Mouse (Mus musculus) stomach, embryonic 14.5 days (tissue): Measurements from ENCODE around the gene Ip6k2. TPM values are rescaled to one million over a fixed set of nuclear protein-coding genes. Genes with fewer than 3 reads are reported as not detected.

ENCODE experiments used
- ATAC-seq: fragments of 200-750 bp; cut with Nextera tagmentation; 2 replicates; pipeline ENCODE4 v1.8.0; 2017; ENCODE audit warnings: low read depth, moderate TSS enrichment; ENCODE audit not compliant: insufficient number of reproducible peaks, insufficient read depth, low FRiP score
- H3K27ac ChIP-seq: fragments of 300-500 bp; sonication (generic); 2 replicates; pipeline ENCODE4 v1.5.1; 2014; ENCODE audit warnings: mild to moderate bottlenecking, low read length, moderate library complexity, mixed read lengths
- H3K27me3 ChIP-seq: fragments of 300-500 bp; sonication (generic); 2 replicates; pipeline ENCODE4 v1.6.1; 2014; ENCODE audit warnings: low read length, control low read depth, mixed read lengths; ENCODE audit not compliant: control insufficient read depth, insufficient read depth
- H3K36me3 ChIP-seq: fragments of 300-500 bp; sonication (generic); 2 replicates; pipeline ENCODE4 v1.6.1; 2014; ENCODE audit warnings: mild to moderate bottlenecking, control low read depth, low read length, moderate library complexity, mixed read lengths; ENCODE audit not compliant: control insufficient read depth, insufficient read depth
- H3K4me1 ChIP-seq: fragments of 300-500 bp; sonication (generic); 2 replicates; pipeline ENCODE4 v1.6.1; 2014; ENCODE audit warnings: low read length, control low read depth, mixed read lengths; ENCODE audit not compliant: control insufficient read depth, insufficient read depth
- H3K4me2 ChIP-seq: fragments of 300-500 bp; sonication (generic); replicated peaks from 2 replicates; pipeline ENCODE4 v1.6.1; 2014; ENCODE audit warnings: low read depth, low read length, control low read depth
- H3K4me3 ChIP-seq: fragments of 300-500 bp; sonication (generic); 2 replicates; pipeline ENCODE4 v1.5.1; 2014; ENCODE audit warnings: low read depth, low read length, control low read depth
- H3K9ac ChIP-seq: fragments of 300-500 bp; sonication (generic); replicated peaks from 2 replicates; pipeline ENCODE4 v1.6.1; 2014; ENCODE audit warnings: low read depth, mild to moderate bottlenecking, control low read depth, low read length, moderate library complexity, mixed read lengths
- H3K9me3 ChIP-seq: fragments of 300-500 bp; sonication (generic); 2 replicates; pipeline ENCODE4 v1.6.1; 2016; ENCODE audit warnings: low read depth, low read length, control low read depth; ENCODE audit not compliant: control insufficient read depth
- WGBS: fragments of 180-500 bp; shearing (Covaris S2); extraction: QIAGEN DNeasy Blood & Tissue Kit; methylation state at CpG from one replicate; pipeline ENCODE4 v1.1.7; 2014; 5-methylcytosine and 5-hydroxymethylcytosine counted together
- polyA plus RNA-seq: library from polyadenylated mRNA; unstranded; fragments of >200 nt; fragmentation: Nextera tagmentation; extraction: Ambion mirVana; gene quantifications from 2 replicates; pipeline ENCODE4 v1.2.1, GENCODE M21; 2014

Ip6k2 gene
- polyA plus RNA-seq, 1 experiment from 2014 or later = 123 TPM

DNA sequence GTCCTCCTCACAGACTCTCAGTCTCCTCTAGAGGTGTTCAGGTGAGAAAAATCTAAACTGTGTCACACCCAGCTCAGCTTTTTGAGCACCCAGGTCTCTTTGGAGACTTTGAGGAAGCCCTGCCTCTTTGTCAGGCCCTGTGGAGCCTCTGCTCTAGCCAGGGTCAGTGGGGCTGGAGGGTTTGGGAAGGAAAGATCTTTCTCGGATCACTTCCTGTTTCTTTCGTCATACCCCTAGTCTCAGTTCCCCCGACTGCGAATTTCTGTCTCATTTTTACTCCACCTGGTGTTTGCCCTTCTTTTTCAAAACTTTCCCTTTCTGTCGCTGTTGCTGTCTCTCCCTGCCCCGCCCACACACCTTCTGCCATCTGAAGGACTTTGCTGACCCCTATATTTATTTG is 26.1 kb downstream of the Ip6k2 start:
- H3K4me3 ChIP-seq = no peak overlapping the region
- 68% methylated on average over 6 of the region's 6 CpGs for WGBS
- peaks cover 22% of the 10 kb centered on the region for H3K36me3 ChIP-seq
- H3K9ac ChIP-seq = no peak overlapping the region
- H3K27ac ChIP-seq = 0 out of 2 replicates have a peak overlapping the region, but pooled peaks have one; percentile 15
- H3K4me2 ChIP-seq = peak overlapping the region; percentile 84; the same call in 1 of the 2 replicates
- H3K27me3 ChIP-seq = no peaks in the 10 kb centered on the region
- no peak for ATAC-seq
- no peaks in the 10 kb centered on the region for H3K9me3 ChIP-seq
- H3K4me1 ChIP-seq = peaks cover 16% of the 10 kb centered on the region; the same call in 1 of the 2 replicates

DNA sequence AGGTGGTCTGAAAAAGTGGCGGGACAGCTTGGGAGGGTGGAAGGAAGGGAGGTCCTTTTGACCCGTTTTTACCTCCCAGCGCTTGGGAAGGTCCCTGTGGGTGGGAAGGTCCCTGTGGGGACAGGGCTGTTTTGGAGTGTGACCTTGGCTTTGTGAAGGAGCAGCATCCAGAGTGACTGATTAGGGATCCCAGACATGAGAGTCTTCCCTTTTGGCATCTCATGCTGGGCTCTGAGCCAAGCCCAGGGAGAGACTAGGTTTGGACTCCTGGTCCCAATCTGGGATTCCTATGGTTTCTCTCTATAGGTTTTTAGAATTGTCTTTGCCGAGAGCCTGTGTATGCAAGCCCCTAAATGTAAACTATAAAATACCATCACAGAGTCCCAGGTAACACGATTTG is 26.9 kb downstream of the Ip6k2 start:
- no peak for ATAC-seq
- no peaks in the 10 kb centered on the region for H3K27me3 ChIP-seq
- no peak overlapping the region for H3K4me2 ChIP-seq
- H3K9me3 ChIP-seq = no peaks in the 10 kb centered on the region
- 83% methylated on average over 5 of the region's 5 CpGs for WGBS
- no peak overlapping the region for H3K27ac ChIP-seq
- H3K4me1 ChIP-seq = peaks cover 16% of the 10 kb centered on the region; the same call in 1 of the 2 replicates
- H3K4me3 ChIP-seq = no peak overlapping the region
- peaks cover 22% of the 10 kb centered on the region for H3K36me3 ChIP-seq
- no peak overlapping the region for H3K9ac ChIP-seq

DNA sequence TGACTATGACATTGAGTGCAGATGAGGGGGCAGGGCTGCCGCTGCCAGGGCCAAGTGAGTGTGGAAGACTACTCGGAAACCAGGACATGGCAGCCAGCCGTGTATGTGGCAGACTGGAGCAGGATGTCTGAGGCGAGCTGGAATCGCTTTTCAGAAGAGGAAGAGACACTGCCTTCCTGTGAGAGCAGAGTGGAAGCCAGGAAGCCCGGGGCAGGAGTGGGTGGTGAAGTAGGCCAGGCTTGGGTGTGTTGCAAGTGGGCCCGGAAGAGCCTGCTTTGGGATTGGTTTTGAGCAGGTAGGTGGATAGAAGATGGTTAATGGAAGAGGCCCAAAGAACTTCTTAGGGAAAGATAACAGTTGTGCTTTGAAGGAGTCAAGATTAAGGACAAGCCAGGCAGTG is 32.0 kb downstream of the Ip6k2 start:
- H3K36me3 ChIP-seq = peaks cover 27% of the 10 kb centered on the region
- no peak overlapping the region for H3K9ac ChIP-seq
- no peaks in the 10 kb centered on the region for H3K27me3 ChIP-seq
- ATAC-seq = no peak
- no peaks in the 10 kb centered on the region for H3K4me1 ChIP-seq
- H3K27ac ChIP-seq = no peak overlapping the region
- no peak overlapping the region for H3K4me3 ChIP-seq
- H3K4me2 ChIP-seq = no peak overlapping the region
- 83% methylated on average over 7 of the region's 7 CpGs for WGBS
- H3K9me3 ChIP-seq = no peaks in the 10 kb centered on the region

DNA sequence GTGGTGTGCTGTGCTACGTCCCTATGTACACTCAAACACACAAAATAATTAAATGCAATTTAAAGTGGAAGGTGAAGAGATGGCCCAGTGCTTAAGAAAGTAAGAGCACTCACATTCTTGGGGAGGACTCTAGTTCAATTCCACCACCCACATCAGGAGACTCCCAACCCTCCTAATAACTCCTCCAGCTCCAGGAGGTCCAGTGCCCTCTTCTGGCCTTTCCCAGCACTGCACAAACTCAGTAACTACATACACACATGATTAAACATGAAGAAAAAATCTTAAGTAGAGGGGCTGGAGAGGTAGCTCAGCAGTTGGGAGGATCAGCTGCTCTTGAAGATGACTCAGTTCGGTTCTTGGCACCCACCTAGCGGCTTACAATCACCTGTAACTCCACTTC is 35.9 kb downstream of the Ip6k2 start:
- Histone ChIP-seq H3K9me3 (no peaks in the 10 kb centered on the region), H3K9ac (no peak overlapping the region), H3K36me3 (peaks cover 18% of the 10 kb centered on the region), H3K4me3 (no peak overlapping the region), H3K4me1 (no peaks in the 10 kb centered on the region), H3K27me3 (peaks cover 12% of the 10 kb centered on the region; the same call in 1 of the 2 replicates), H3K27ac (no peak overlapping the region), H3K4me2 (no peak overlapping the region)
- 68% methylated on average over 3 of the region's 3 CpGs for WGBS
- ATAC-seq = no peak

DNA sequence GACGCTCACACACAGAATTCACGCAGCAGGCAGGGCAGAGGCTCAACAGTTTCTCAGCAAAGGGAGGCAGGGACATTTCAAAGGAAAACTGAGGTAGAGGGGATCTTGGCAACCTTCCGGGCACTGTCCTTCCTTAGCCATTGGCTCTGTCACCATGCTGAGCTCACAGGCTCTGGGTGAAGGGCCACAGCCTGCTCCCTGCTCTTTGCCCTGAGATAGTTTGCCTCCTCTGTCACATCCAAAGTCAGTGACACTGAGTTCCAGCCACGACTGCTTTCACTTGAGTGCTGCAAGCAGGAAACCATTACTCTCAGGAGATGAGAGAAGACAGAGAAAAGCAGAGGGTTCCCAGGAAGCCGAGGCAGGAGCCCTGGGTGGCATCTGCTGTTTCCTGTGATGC is 36.5 kb downstream of the Ip6k2 start:
- Histone ChIP-seq H3K27ac (no peak overlapping the region), H3K27me3 (peaks cover 18% of the 10 kb centered on the region), H3K9ac (no peak overlapping the region), H3K4me3 (no peak overlapping the region), H3K4me2 (no peak overlapping the region), H3K36me3 (peaks cover 17% of the 10 kb centered on the region), H3K4me1 (no peaks in the 10 kb centered on the region), H3K9me3 (no peaks in the 10 kb centered on the region)
- no peak for ATAC-seq
- WGBS = 65% methylated on average over 5 of the region's 5 CpGs

DNA sequence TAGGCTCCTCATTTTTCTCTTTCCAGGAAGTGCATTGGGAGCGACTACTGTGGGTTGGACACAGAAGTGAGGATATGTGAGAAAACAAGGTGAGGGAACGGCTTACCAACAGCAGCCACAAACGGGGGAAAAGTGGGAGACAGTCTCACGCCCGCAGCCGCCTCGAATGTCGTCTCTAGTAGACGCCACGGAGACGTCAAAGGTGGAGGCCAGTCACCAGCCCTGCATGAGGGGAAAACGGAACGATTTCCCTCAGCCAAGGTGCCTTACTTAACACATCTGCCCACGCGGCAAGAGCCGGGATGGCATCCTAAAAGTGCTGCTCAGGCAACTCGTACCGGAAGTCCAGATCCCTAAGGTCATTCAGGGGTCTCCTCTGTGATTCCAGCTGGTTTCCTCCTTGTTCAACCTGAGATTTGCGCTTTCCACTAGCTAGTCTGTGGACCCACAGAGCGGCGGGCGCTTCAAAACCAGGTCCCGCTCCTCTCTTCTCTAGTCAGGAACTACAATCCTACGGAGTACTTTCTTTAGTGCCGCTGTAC is 40.6 kb downstream of the Ip6k2 start:
- H3K4me1 ChIP-seq = no peaks in the 10 kb centered on the region
- no peak overlapping the region for H3K4me3 ChIP-seq
- no peak overlapping the region for H3K27ac ChIP-seq
- H3K36me3 ChIP-seq = no peaks in the 10 kb centered on the region
- no peak overlapping the region for H3K9ac ChIP-seq
- H3K4me2 ChIP-seq = no peak overlapping the region; the same call in 1 of the 2 replicates
- WGBS = 4% methylated on average over 25 of the region's 25 CpGs
- H3K27me3 ChIP-seq = peaks cover 52% of the 10 kb centered on the region
- no peaks in the 10 kb centered on the region for H3K9me3 ChIP-seq
- no peak for ATAC-seq

DNA sequence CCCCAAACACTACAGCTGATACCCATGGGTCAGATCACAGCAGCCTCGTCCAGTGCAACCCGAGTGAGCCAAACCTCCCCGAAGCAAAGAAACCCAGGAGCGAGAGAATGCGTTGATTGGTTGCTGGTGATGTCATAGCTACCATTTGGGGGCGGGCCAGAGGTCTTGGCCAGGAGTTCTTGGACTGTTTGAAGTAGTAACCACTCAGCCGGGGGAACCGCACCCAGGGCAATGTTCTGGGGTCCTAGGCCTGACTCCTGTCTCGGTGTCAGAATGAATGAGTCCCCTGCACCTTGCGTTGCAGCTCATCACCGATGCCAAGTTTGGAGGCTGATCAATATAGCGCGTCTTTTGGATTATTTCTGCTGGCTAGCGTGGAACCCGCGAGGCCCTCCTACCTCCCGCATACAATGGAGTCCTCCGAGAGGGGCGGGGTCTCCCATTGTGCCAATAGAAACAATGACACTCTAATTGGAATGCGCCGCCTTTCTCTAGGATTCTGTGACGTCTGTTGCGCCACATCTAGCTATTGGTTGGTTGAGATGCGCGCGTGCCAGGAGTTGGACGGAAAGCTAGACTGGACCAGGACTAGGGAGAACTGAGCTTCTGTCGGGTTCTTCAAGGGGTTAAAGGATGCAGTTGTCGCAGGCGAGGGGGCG is 41.3 kb downstream of the Ip6k2 start:
- WGBS = under 1% methylated on average over 31 of the region's 31 CpGs
- ATAC-seq = no peak
- no peak overlapping the region for H3K27ac ChIP-seq

DNA sequence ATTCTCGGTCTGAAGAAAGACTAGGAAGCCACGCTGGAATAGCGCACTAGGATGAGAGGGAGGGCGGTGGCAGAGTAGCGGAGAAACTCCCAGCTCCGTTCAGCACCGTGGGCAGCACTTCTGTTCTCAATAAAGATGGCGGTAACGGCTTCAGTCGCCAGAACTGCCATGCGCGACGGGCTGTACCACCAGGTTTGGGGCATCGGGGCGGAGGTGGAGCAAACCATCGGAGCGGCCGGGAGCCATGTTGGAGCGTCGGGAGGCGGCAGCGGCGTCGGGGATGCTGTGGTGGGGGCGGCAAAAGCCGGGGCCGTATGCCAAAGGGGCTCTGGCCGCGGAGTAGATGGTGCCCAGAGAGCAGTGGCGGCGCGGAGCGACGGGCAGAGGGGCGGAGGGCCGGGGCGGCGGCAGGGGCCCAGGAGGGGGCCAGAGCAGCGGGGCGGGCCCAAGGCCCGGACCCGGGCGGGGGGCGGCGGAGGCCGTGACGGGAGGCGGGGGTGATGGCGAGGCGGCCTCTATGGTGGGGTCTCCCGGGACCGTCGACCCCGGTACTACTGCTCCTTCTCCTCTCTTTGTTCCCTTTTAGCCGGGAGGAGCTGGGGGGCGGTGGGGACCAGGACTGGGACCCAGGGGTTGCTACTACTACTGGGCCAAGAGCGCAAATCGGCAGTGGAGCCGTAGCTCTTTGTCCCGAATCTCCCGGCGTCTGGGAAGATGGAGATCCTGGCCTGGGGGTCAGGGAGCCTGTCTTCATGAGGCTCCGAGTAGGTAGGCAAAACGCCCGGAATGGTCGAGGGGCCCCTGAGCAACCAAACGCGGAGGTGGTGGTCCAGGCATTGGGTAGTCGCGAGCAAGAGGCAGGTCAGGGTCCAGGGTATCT is 42.5 kb downstream of the Ip6k2 start, which contains the start of gene Celsr3:
Gene Celsr3 (plus strand): TSS at position 501 of the 880 bp plus-strand sequence.
- ATAC-seq = peak; percentile 43; the same call in 1 of the 2 replicates
- Histone ChIP-seq H3K27ac (no peak within 1 kb of the TSS), H3K4me2 (peak within 1 kb of the TSS; percentile 69), H3K4me1 (no peaks in the 10 kb centered on the region), H3K9me3 (no peaks in the 10 kb centered on the region), H3K27me3 (peaks cover 54% of the 10 kb centered on the region), H3K4me3 (peak within 1 kb of the TSS; percentile 31), H3K36me3 (no peaks in the 10 kb centered on the region), H3K9ac (no peak within 1 kb of the TSS)
- 3% methylated on average over 62 of the region's 70 CpGs for WGBS

More for the DNA sequence above, 41.3 kb downstream of the Ip6k2 start:
- Histone ChIP-seq H3K27me3 (peaks cover 52% of the 10 kb centered on the region), H3K9ac (no peak overlapping the region), H3K36me3 (no peaks in the 10 kb centered on the region), H3K4me3 (no peak overlapping the region), H3K4me1 (no peaks in the 10 kb centered on the region), H3K9me3 (no peaks in the 10 kb centered on the region), H3K4me2 (no peak overlapping the region)
